Mouse (Mus musculus) ES-Bruce4 (cell line): ENCODE results near the gene Hipk2. TPM values are rescaled to one million over a fixed set of nuclear protein-coding genes. Genes with fewer than 3 reads are reported as not detected.
A peak's percentile ranks its signal among the peaks of the same experiment; 100 is the strongest.

Source experiments
- H3K27ac ChIP-seq: 2 replicates; pipeline ENCODE4 v1.5.1; 2012; ENCODE audit warnings: low read length, inconsistent platforms; ENCODE audit not compliant: insufficient read depth
- H3K27me3 ChIP-seq: 2 replicates; pipeline ENCODE4 v1.6.1; 2012; ENCODE audit warnings: mild to moderate bottlenecking, low read length, inconsistent platforms; ENCODE audit not compliant: control insufficient read depth, poor library complexity, insufficient read depth, severe bottlenecking
- H3K36me3 ChIP-seq: 2 replicates; pipeline ENCODE4 v1.6.1; 2012; ENCODE audit warnings: inconsistent platforms, mild to moderate bottlenecking, low read length, moderate library complexity; ENCODE audit not compliant: control insufficient read depth, poor library complexity, insufficient read depth, severe bottlenecking
- H3K4me1 ChIP-seq: one replicate; pipeline ENCODE4 v1.8.1; 2011; ENCODE audit warnings: low read length; ENCODE audit not compliant: control insufficient read depth, insufficient read depth
- H3K4me3 ChIP-seq: 2 replicates; pipeline ENCODE4 v1.5.1; 2011; ENCODE audit warnings: low read depth, mild to moderate bottlenecking, low read length
- H3K9ac ChIP-seq: 2 replicates; pipeline ENCODE4 v1.6.1; 2012; ENCODE audit warnings: low read depth, mild to moderate bottlenecking, inconsistent platforms; ENCODE audit not compliant: poor library complexity, severe bottlenecking
- H3K9me3 ChIP-seq: replicated peaks from 2 replicates; pipeline ENCODE4 v1.6.1; 2012; ENCODE audit warnings: mild to moderate bottlenecking, low read length, inconsistent platforms; ENCODE audit not compliant: control insufficient read depth, poor library complexity, insufficient read depth, severe bottlenecking
- CTCF ChIP-seq: IDR thresholded peaks from one replicate; pipeline ENCODE4 v1.8.1; 2011; ENCODE audit warnings: low read depth, low read length
- EP300 ChIP-seq: IDR thresholded peaks from 2 replicates; pipeline ENCODE4 v1.6.1; 2011; ENCODE audit warnings: low read depth, low read length; ENCODE audit not compliant: insufficient read depth
- POLR2A ChIP-seq: IDR thresholded peaks from one replicate; pipeline ENCODE4 v1.8.1; 2011; ENCODE audit warnings: low read length; ENCODE audit not compliant: insufficient read depth
- polyA plus RNA-seq: library from polyadenylated mRNA; stranded (reverse); fragments of >200 nt; gene quantifications from 2 replicates; pipeline ENCODE4 v1.2.4, GENCODE M21; 2011; ENCODE audit warnings: low read depth; ENCODE audit not compliant: missing spikeins, insufficient read depth, insufficient read length

Hipk2 gene
- polyA plus RNA-seq, 1 experiment: 17.8 TPM

GRCm38 (mm10) chr6:38692556-38692955, 183.4 kb downstream of the Hipk2 start:
- Histone ChIP-seq H3K4me1 (no peaks in the 10 kb centered on the region), H3K27me3 (no peaks in the 10 kb centered on the region), H3K36me3 (no peaks in the 10 kb centered on the region), H3K27ac (no peak overlapping the region), H3K9ac (no peak overlapping the region), H3K4me3 (no peak overlapping the region), H3K9me3 (no peaks in the 10 kb centered on the region)
- no peak for TF ChIP-seq POLR2A
- no peak for TF ChIP-seq CTCF
- TF ChIP-seq EP300: no peak

- no peaks in the 10 kb centered on the region for H3K4me1 ChIP-seq
- no peak overlapping the region for H3K9ac ChIP-seq
- no peaks in the 10 kb centered on the region for H3K36me3 ChIP-seq
- no peak for TF ChIP-seq POLR2A
- no peak for TF ChIP-seq EP300
- no peak for TF ChIP-seq CTCF
- H3K4me3 ChIP-seq: no peak overlapping the region
- H3K27ac ChIP-seq: no peak overlapping the region
- no peaks in the 10 kb centered on the region for H3K9me3 ChIP-seq
- H3K27me3 ChIP-seq: no peaks in the 10 kb centered on the region
Measured at GRCm38 (mm10) chr6:38691052-38691451, 184.9 kb downstream of the Hipk2 start.

GRCm38 (mm10) chr6:38690615-38691014, 185.3 kb downstream of the Hipk2 start:
- Histone ChIP-seq H3K4me1 (no peaks in the 10 kb centered on the region), H3K36me3 (no peaks in the 10 kb centered on the region), H3K9ac (no peak overlapping the region), H3K27ac (no peak overlapping the region), H3K9me3 (no peaks in the 10 kb centered on the region), H3K27me3 (no peaks in the 10 kb centered on the region), H3K4me3 (no peak overlapping the region)
- no peak for TF ChIP-seq EP300
- no peak for TF ChIP-seq POLR2A
- TF ChIP-seq CTCF: no peak

GRCm38 (mm10) chr6:38688841-38689240, 187.1 kb downstream of the Hipk2 start:
- TF ChIP-seq EP300: no peak
- TF ChIP-seq CTCF: no peak
- no peak for TF ChIP-seq POLR2A
- Histone ChIP-seq H3K36me3 (no peaks in the 10 kb centered on the region), H3K4me1 (no peaks in the 10 kb centered on the region), H3K27ac (no peak overlapping the region), H3K4me3 (no peak overlapping the region), H3K9me3 (peaks cover under 1% of the 10 kb centered on the region; the same call in 1 of the 2 replicates), H3K27me3 (no peaks in the 10 kb centered on the region), H3K9ac (no peak overlapping the region)

- TF ChIP-seq CTCF (peak; percentile 80), POLR2A (no peak), EP300 (no peak)
Measured at GRCm38 (mm10) chr6:38687216-38687615, 188.7 kb downstream of the Hipk2 start.

GRCm38 (mm10) chr6:38682532-38682931, 193.4 kb downstream of the Hipk2 start:
- no peak overlapping the region for H3K27ac ChIP-seq
- H3K36me3 ChIP-seq: no peaks in the 10 kb centered on the region
- H3K4me1 ChIP-seq: no peaks in the 10 kb centered on the region
- H3K4me3 ChIP-seq: no peak overlapping the region
- TF ChIP-seq CTCF (no peak), POLR2A (no peak), EP300 (no peak)
- no peak overlapping the region for H3K9ac ChIP-seq
- H3K9me3 ChIP-seq: peaks cover 6% of the 10 kb centered on the region; the same call in 1 of the 2 replicates
- H3K27me3 ChIP-seq: no peaks in the 10 kb centered on the region

More at GRCm38 (mm10) chr6:38687216-38687615, 188.7 kb downstream of the Hipk2 start:
- H3K36me3 ChIP-seq: no peaks in the 10 kb centered on the region
- H3K4me3 ChIP-seq: no peak overlapping the region
- H3K27me3 ChIP-seq: no peaks in the 10 kb centered on the region
- H3K4me1 ChIP-seq: no peaks in the 10 kb centered on the region
- H3K9ac ChIP-seq: no peak overlapping the region
- no peak overlapping the region for H3K27ac ChIP-seq
- peaks cover 6% of the 10 kb centered on the region; the same call in 1 of the 2 replicates for H3K9me3 ChIP-seq
